14 mouse cellular contexts compared by ENCODE assay signal in genomic region chr10:9310346-9310745, GRCm38 (mm10).
"Had no signal": no experiment of that assay in that cellular context is flagged by ENCODE, and none has a peak within 500 bp of the region (broad histone marks: within the 10 kb centered on the region; RNA-seq: fewer than 3 reads in every experiment).

No protein-coding gene starts in this region.

- ATAC-seq: liver, postnatal 0 days had no signal

- H3K27ac ChIP-seq: layer of hippocampus, adult 2 months; limb, embryonic 12.5 days; liver, embryonic 13.5 days; neural tube, embryonic 12.5 days had no signal

- H3K9me3 ChIP-seq: limb, embryonic 12.5 days; liver, embryonic 13.5 days; neural tube, embryonic 12.5 days had no signal

- DNase-seq: kidney, adult 18-20 months; kidney, postnatal 10 days; kidney, postnatal 4 days; liver; liver, embryonic 13.5 days; liver, postnatal 0 days; midbrain, embryonic 14.5 days; right cerebral cortex, postnatal 4 days; spleen, adult 18-20 months; thymus, adult 18-20 months; thymus, postnatal 14 days had no signal

- H3K36me3 ChIP-seq: limb, embryonic 12.5 days; liver, embryonic 13.5 days; neural tube, embryonic 12.5 days had no signal

- H3K4me3 ChIP-seq: layer of hippocampus, adult 2 months; limb, embryonic 12.5 days; liver, embryonic 13.5 days; neural tube, embryonic 12.5 days had no signal

- H3K27me3 ChIP-seq: limb, embryonic 12.5 days; liver, embryonic 13.5 days; neural tube, embryonic 12.5 days had no signal

- H3K4me1 ChIP-seq: limb, embryonic 12.5 days; liver, embryonic 13.5 days; neural tube, embryonic 12.5 days had no signal

- H3K9ac ChIP-seq: limb, embryonic 12.5 days; liver, embryonic 13.5 days; liver, postnatal 0 days; neural tube, embryonic 12.5 days had no signal

- H3K4me2 ChIP-seq: limb, embryonic 12.5 days; liver, embryonic 13.5 days; neural tube, embryonic 12.5 days had no signal
